Mouse (Mus musculus) adrenal gland, adult 2 months (tissue): ENCODE measurements around the gene Snd1. TPM values are rescaled to one million over a fixed set of nuclear protein-coding genes. Genes with fewer than 3 reads are reported as not detected.

Experiments used
- DNase-seq: peaks from one replicate; pipeline ENCODE4 v3.0.0; 2021
- polyA plus RNA-seq: library from polyadenylated mRNA; depleted of rRNA; stranded (reverse); fragments of >200 nt; gene quantifications from 2 replicates; pipeline ENCODE4 v1.2.3, GENCODE M21; 2012
- total RNA-seq, 2 experiments: library from RNA; stranded (reverse); gene quantifications; 2 replicates each; pipeline ENCODE4 v1.2.3; 2021

Gene Snd1
- total and polyA plus RNA-seq, 3 experiments, result 127 to 155 (median 145) TPM

DNA sequence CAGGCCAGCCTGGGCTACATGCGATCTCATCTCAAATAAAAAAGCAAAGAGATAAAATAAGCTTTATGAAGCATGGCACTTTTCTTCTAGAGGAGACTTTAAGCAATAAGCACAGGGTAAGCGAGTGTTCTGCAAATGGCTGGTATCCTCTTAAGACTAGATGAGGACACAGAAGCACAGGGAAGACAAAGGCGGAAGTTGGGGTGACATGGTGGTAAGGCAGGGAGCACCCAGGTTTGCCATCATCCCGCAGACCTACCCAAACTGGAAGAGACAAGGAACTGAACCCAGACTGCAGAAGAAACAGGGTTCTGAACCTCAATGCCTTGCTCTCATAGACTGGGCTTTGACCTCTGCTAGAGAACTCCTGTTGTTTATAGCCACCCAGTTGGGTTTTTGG is 119.8 kb downstream of the Snd1 start:
- DNase-seq, result no peak

DNA sequence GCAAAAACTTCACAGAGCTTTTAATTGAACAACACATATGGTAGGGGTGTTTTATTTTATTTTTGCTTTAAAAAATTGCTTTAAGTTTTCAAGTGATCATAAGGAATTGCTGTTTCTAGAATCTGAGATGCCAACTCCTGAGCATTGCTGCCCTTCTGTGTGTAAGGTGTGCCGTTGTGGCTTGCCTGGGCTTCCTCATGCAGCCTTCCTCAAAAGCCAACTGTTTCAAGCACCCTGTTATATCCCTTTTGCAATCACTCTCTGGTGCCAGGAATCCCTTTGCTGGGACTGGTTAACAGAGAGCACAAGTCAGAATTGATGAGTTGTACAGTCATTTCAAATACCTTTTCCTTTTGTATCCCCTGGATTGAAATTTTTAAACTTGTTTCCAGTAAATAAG is 120.3 kb downstream of the Snd1 start:
- no peak for DNase-seq

DNA sequence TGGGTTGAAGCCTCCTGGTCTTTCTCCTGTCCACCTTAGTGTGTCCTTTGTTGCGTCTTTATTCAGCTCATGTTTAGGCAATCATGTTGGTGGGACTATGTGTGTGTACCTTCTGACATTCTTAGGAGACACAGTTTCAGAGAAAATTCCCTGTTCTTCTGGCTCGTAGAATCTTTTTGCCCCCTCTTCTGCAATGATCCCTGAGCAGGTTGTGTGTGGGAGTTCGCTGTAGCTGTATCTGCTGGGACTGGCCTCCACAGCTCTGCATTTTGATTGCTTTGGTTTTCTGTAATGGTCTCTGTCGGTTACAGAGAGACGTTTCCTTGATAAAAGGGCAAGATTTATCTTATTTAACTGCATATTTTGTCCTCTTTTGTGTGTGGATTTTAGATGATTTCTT is 122.3 kb downstream of the Snd1 start:
- DNase-seq, result no peak

DNA sequence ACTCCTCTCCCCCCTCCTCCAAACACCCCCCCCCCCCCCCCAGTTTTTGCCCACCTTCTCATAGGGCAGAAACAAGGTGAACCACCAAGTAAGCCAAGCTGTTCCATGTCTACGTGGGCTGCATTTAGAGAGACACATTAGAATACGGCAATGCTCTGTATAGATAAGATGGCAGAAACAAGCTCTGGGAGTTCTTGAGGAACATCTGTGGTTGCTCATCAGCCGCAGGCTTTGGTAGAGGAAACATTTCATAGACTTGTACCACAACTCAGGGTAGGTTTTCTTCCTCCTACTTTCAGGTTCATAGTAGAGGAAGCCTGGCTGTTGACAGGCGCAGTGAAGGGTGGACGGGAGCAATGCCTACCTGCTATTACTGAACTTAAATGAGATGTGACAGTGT is 124.2 kb downstream of the Snd1 start:
- no peak for DNase-seq

DNA sequence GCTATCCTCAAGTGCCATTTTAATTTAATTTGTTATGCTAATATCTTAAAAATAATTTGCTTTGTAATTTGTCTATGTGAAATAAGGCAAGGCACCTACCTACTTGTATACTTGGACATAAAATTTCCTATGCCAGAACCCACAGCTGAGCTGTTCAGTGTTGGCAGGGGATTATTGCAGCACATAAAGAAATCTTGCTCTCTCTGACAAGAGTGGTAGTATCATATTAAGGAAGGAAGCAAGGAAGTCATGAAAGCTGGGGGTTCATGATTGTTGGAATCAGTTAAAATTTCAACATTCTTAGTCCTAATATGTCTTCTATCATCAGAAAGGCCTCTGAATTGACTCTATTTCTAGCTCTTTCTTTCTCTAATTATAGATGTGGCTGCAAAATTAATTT is 125.5 kb downstream of the Snd1 start:
- no peak for DNase-seq

DNA sequence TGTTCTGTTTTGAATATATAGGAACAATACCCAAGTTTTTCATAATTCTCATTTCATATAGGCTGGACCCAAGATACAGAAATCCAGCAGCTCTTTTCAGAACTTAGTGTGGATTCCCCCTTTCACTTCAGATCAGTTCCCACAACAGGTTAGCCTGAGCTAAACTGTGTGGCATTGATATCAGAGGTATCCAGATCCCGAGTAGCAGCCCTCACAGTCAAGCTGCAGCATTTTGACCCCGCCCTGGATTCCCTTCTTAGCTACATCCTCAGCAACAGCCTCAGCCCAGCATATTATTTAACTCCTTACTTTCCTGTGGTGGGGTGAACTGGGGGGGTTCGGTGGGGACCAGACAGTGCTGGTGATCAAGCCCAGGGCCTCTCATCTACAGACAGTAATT is 128.5 kb downstream of the Snd1 start:
- DNase-seq, result no peak

DNA sequence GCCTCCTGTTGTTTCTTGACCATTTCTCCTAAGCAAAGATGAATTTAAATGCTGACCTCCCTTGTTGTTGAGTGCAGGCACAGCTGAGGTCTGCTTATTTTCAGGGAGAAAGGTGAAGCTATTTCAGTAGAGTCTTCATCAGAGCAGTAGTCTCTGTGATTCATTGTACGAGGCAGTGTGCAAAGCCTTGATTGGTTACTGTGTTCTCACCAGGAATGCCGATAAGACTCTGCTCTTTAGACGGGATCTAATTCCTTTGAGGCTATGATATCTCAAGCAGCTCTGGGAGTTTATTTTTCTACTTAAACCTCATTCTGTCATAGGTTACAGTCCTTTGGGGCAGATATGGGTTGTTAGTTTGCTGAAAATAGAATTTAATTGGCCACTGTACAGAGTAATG is 128.9 kb downstream of the Snd1 start:
- no peak for DNase-seq

DNA sequence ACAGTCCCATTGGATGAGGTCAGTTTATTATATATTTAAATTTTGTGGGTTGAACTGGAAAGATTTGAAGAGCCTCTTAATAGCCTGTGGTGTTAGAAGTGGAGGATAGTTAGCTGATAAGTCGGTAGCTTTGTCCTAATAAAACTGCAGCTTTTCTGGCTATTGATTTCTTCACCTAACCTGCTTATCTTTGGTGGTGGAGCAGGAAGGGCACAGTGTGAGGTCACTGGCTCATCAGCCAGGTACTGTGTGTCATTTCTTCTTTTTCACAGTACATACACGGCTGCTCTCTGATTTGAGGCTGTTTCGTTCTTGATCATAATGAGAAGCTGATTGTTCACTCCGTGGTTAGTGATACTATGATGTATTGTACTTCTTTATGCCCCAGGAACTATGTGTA is 134.4 kb downstream of the Snd1 start:
- DNase-seq, result no peak

DNA sequence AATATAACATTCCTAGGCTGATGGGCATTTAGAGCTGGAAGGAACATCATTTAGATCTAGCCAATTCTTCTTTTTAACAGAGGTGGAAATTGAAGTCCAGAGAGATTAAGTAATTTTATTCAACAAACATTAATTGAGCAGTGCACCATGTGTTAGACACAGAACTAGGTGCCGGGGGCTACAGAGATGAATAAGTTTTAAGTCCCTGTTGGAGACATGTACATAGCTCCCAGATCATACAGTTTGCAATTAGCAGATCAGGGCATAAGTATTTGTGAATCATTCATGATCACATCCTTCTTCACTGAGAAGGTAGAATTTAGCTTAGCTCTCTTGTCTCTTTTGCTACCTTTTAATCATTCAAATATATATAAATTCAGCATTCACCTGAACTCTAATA is 135.2 kb downstream of the Snd1 start:
- no peak for DNase-seq

DNA sequence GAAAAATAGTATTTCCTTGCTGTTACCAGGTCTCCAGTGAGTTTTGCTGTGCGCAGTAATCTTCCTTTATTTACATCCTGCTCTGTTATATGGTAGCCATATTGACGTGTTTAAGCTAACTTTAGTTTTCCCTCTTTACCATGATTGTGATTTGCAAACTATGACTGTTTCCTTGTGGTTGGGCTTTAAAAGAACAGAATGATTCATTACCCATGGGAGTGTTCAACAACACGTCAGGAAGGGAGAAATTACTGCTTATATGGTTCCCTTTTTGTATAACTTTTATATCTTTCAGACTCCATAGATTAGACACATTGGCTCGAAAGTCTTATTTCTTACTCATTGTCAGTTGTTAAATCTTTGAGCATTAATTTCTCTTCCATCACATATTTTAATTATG is 138.5 kb downstream of the Snd1 start:
- no peak for DNase-seq

DNA sequence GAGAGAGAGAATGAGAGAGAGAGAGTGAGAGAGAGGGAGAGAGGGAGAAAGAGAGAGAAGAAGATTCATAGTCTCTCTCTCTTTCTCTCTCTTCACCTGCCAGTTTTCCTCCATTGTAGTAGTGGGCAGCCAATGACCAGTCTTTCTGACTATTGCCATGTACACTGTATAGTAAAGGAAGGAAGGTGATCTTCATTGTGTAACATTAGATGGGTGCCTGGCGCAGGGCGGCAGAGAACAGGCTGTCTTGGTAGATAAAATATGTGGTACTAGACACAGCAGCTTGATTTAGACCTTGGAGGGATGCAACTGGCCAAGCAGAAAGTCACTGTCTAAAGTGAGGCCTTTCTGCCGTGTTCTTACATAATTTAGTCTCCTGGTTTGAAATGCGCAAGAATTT is 139.9 kb downstream of the Snd1 start:
- peak; percentile 20 for DNase-seq

DNA sequence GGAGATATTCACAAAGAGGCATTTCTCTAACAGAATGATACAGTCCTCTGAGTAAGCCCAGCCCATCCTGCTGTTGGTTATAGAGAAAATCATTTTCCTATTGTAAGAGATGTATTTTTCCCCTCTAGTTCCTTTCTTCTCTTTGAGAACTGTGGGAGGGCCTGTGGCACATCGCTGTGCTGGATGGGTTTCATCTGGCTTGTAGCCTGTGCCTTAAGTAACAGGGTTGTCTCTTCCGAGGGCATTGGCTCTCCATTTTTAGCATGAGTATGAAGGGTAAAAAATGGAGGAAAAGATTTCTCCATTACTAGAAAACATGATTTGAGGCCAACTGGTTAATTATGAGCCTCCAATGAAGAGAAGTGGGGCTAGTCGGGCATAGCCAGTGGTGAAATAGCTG is 140.5 kb downstream of the Snd1 start:
- DNase-seq, result no peak

DNA sequence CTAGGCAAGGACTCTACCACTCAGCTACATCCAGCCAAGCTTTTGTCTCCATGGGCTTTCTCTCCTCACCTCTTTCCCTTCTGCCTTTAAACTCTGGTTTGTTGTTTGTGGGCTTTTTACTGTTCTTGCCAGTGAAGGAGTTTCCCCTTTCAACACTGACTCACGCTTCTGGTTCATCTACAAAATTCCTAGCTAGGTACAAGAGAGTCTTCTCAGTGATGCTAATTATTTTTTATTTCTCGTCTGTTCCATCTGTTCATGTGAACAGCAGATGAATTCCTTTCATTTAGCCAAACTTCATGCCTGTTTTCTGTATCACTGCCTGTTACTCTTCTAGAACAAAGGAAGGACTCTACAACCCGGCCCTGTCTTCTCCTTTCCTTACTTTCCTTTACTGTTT is 141.0 kb downstream of the Snd1 start:
- no peak for DNase-seq

DNA sequence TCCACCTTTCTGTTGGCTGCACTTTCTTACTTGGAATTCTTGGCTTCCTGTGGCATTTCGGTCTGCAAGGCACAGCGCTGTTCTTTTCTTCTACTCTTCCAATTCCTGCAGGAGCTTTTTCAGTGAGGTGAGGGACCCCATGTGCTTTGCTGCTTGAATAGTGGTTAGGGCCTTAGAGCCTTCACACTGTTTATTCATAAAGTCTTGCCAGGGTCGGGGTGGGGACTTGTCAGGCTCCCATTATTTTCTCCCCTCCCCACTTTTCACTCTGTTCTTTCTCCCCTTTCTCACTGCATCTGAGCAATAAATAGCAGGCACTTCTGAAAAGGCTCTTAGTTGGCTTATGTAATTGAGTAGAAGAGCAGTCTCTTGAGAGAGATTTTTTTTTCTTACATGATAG is 143.4 kb downstream of the Snd1 start:
- no peak for DNase-seq

DNA sequence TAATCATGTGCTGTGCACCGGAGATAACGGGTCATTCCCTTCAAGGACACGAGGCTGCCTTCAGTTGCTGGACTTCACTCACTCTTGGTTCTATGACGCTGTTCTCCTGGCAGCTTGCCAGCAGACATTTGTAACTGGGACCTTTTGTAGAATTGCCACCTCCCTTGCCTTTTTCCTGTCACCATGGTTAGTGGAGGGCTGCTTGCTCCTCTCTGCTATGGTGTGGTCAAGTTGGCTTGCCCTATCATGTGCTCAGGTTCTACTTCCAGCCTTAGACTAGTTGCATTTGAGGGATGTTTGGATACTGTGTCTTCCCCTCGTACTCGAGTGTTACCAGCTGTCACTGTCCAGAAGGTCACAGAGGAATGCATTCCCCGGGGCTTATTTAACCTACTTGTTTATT is 143.8 kb downstream of the Snd1 start:
- DNase-seq, result peak; percentile 88

DNA sequence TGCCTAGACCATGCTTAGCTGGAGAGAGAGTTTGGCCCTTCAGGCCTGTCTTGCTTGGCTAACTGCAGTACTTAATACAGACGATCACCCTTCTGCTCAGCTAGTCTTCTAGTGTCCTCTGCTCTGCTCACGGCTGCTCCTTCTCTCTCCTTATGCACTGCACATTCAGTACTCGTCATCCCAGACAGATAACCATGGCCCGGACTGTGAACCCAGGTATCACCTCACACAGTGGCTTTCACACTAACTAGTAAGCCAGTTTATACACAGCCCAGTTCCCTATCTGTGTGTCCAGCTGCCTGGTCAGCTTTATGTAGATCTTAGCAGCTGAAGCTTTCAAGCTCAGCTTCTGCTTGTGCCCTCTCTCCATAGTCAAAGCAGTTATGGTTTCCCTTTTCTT is 146.5 kb downstream of the Snd1 start:
- DNase-seq, result no peak

DNA sequence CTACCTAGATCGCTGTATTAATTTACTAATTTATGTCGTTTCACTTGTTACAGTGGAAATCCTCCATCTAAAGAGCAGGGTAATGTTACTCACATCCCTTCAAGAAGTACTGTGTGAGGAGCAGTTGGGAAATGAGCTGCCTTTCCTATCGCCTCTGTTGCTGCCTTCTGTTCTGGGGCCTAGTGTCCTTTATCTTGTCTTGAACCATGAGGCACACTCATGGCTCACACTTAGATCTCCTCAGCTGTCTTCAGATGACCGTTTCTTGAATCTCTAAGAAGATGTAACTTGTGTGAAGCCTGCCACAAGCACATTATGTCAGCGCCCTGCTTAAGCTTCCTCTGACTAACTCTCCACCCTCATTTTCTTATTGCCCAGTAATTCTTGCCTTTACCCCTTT is 147.0 kb downstream of the Snd1 start:
- DNase-seq, result no peak

DNA sequence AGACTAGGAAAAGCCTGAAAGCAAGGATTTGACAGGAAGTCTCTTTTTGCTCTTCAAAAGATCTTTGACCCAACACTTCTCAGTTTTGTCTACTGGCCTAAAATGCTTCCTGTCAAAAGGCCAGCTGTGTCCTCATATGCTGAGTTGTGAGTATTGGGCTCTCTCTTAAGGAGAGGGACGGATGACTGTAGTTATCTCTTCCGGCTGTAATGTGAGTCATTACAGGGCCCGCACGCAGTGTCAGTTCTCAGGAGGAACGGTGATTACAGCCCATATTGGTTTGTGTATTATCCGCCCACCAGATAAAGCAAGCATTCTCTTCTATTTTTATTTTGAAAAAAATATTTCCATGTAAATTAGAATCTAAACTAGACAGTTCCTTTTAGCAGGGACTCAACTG is 147.6 kb downstream of the Snd1 start:
- DNase-seq, result no peak

DNA sequence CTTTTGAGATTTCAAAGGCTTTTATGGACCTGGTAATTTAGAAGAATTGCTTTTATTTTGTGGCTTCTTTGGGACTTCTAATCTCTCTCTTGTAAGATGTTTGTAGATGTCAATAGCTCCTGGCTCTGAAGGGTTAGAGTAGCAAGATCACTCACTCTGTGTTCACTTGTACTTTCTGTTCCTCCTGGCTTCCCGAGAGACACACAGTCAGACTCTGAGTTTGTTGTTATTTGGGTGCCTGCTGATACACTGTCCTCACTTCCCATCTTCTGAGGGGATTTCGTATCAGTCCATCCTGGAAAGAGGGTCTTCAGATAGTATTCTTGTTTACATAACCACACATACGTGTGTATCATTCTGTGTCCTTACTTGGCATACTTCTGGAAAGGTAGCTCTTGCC is 148.0 kb downstream of the Snd1 start:
- DNase-seq, result no peak

DNA sequence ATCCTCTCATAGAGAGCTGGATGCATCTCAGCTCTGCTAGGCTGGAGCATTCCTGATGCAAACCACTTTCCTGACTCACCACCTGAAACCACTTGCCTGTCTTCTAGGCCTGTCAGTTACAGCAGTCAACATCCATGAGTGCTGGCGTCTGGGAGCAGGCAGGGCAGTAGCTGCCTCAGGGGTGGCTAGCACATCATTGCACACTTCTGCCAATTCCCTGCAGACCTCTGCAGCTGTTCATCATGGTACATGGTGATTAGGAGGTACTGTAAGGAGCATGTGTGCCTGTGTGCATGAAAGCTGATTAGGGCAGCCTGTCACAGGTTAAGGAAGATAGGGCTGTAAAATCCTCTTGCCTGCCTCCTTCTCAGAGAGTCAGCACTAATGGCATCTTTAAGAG is 153.5 kb downstream of the Snd1 start:
- no peak for DNase-seq

DNA sequence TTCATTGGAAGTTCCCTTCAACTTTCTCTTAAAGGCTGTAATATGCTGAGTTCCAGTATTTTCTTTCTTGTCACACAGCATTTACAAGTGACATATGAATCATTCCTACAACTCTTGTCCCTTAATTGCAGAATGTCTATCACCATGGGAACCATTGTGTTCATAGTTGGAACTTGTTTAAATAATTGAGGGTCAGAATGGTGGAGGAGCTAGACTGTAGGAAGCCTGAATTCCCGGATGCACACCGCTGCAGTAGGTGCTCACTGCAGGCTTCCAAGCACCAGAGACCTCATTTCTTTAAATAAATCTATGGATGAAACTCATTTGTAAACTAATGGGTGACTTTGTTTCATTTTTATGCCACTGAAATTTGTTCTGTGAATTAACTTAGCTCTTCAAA is 154.9 kb downstream of the Snd1 start:
- DNase-seq, result no peak

DNA sequence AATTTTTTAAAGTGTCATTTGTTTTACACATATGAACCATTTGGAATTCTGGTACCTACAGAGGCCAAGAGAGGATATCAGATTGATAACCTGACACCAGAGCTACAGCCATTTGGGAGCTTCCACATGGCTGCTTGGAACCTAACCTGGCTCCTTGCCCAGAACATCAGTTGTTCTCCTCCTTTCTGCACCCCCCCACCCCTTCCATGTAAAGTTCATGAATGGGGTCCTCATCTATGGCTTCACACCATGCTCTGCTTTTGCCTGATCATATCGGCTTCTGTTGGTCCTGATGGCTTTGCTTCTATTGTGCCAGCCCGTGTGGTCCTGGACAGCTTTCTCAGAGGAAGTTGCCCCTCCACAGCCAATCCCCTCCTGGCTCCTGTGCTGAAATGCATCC is 156.0 kb downstream of the Snd1 start:
- DNase-seq, result no peak

DNA sequence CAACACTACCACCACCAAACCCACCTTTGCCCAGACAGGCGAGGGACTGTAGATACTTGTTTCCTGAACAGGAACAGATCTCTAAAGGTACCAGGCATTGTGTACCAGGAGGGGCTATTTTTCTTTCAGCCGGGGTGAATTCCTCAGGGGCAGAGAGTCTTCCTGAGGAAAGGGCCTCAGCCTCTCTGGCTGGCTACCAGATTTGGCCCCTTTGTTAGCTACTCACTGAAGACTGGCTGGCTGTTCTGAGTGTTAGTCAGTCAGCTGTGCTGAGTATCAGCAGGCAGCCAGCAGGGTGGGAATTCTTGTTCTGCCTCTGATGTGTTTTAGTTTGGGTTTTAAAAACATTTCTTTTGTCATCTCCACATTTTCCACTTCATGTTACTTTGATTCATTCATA is 158.2 kb downstream of the Snd1 start:
- no peak for DNase-seq

DNA sequence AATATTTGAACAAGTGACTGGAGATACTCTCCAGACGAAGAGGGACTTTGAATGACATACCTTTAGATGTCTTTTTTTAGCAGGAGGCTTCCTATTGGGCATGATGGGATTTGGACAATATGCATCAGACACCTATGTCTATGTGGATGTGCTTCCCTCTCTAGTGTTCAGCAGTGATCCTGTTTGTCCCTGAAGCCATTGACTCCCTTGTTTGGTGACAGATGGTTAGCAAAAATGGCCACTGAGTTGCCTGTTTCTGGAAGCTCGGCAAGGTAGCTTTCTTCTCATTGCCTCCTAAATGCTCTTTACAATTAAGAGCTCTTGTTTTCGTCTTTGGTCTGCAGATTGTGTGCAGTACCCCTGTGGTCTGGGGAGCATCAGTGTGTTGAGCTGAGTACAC is 158.7 kb downstream of the Snd1 start:
- no peak for DNase-seq

DNA sequence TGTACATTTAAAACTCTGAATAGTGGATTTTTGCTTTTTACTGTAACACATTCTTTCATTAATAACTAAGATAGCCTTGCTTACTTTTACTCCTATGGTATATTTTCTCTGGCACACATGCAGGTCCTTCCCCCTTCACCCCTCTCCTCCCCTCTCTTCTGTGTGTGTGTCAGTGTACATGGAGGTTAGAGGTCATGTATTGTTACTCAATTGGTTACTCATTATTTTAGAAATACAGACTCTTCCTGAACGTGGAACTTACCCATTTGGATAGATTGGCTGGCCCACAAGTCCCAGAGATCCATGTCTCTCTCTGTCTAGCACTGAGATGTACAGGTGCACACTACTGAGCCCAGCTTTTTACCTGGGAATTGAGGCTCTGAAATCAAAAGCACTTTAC is 160.2 kb downstream of the Snd1 start:
- no peak for DNase-seq
